Mouse (Mus musculus) large intestine, adult 2 months (tissue): ENCODE results near the gene Olfr644. TPM values are rescaled to one million over a fixed set of nuclear protein-coding genes. Genes with fewer than 3 reads are reported as not detected.

Experiments used
- DNase-seq: peaks from one replicate; pipeline ENCODE4 v3.0.0-alpha.2; 2012; ENCODE audit warnings: low read depth, low spot score
- WGBS: fragments of 180-500 bp; shearing (Covaris S2); methylation state at CpG from one replicate; pipeline ENCODE4 v1.1.7; 2018; 5-methylcytosine and 5-hydroxymethylcytosine counted together
- polyA plus RNA-seq: library from polyadenylated mRNA; depleted of rRNA; stranded (reverse); fragments of >200 nt; gene quantifications from 2 replicates; pipeline ENCODE4 v1.2.3, GENCODE M21; 2012; rRNA removed

The Olfr644 gene
- polyA plus RNA-seq = not detected in 2 replicates

GRCm38 (mm10) chr7:104071769-104072168 lies at the start of gene Olfr644:
Gene Olfr644, minus strand, starts transcription at chr7:104071869.
- no peak for DNase-seq
- 62% methylated on average over 2 of the region's 2 CpGs for WGBS

DNA sequence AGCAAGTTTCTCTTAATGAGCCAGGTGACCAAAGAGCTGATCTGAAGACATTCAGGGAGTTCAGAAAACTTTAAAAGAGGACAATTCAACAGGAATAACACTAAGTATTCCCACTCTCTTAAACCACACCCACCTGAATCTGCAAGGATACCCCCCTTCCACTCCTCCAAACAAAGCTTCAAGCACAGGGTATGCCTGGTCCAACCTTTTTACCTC lies 33.0 kb upstream of the Olfr644 start, which contains the start of gene Olfr646:
Olfr646 (plus strand) TSS at position 117 of the 216 bp plus-strand sequence.
- DNase-seq = no peak

DNA sequence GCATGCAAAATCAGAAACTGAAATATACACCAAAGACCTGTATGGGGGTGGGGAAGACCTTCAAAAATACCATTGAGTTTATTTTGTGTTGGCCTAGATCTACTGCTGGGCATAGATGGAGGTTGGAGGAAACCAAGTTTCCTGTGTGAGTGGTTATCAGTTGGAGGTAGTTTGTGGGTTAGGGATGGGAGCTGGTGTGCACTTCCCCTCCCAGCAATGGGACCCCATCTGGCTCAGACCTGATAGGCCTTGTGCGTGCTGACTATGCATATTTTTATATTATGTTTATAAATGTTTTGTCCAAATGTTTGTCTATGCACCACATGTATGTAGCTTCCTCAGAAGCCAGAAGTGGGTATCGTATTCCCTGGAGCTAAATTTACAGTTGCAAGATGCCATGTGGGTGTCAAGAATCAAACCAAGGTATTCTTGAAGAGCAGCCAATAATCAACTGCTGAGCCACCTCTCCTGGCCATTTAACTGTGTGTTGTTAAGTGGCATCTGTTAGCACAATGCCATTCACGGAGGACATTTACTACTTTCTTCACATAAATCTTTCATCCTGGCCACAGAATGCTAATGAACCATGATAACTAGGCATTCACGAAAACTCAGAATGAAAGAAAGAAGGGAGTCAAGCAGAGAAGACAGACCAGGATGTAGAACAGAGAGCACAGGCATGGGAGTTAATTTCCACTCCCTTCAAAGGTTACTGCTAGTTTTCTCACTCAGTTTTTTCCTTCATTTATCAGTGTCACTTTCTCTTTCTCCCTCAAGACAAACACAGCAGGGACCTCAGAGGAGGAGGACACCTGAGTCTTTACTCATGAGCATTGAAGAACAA lies 32.5 kb upstream of the Olfr644 start:
- WGBS = 32% methylated on average over 4 of the region's 4 CpGs
- DNase-seq = no peak

GRCm38 (mm10) chr7:104085365-104085764 lies 13.7 kb upstream of the Olfr644 start, which contains the start of gene Olfr645:
Gene Olfr645, minus strand, starts transcription at chr7:104085465.
- 72% methylated on average over 1 of the region's 1 CpGs for WGBS

DNA sequence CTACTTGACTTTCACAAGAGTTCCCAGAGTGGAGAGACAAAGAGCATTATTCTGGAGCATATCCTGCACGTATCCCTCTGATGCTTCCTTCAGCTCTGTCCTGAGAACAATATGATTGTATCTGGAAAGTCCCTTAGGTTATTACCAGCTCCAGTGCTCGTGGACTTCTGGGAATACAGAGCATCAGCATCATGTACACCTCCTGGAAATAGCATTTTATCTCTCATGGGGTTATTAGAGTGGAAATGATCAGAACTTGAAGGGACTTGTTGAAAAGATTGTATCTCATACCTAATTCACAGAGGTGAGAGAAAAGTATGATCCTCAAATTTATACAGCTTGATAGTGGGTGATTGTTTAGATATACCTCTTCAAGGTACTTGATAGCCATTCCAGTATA lies 10.3 kb downstream of the Olfr644 start, which contains the start of gene 4930516K23Rik:
4930516K23Rik (minus strand) TSS at position 101 of the 400 bp plus-strand sequence.
- WGBS = 39% methylated on average over 2 of the region's 2 CpGs
- no peak for DNase-seq

More at GRCm38 (mm10) chr7:104085365-104085764, 13.7 kb upstream of the Olfr644 start, which contains the start of gene Olfr645:
- no peak for DNase-seq

DNA sequence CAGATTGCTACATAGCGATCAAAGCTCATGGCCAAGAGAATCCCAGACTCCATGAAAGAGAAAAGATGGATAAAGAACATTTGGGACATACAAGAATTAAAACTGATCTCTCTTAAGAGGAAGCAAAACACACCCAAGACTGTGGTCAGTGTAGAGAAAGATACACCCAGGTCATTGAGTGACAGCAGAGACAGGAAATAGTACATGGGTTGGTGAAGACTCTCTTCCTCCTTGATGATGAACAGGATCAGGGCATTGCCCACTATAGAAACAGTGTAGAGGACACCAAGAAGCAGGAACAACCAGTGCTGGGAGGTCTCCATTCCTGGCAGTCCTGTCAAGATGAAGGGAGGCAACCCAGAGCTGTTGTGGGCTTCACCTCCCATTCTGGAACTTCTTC lies 12.5 kb downstream of the Olfr644 start:
- WGBS = 74% methylated on average over 1 of the region's 1 CpGs
- no peak for DNase-seq

GRCm38 (mm10) chr7:104052566-104052965 lies 19.1 kb downstream of the Olfr644 start, which contains the start of gene Olfr642:
Gene Olfr642, minus strand, starts transcription at chr7:104052666.
- 51% methylated on average over 1 of the region's 1 CpGs for WGBS
- DNase-seq = no peak

DNA sequence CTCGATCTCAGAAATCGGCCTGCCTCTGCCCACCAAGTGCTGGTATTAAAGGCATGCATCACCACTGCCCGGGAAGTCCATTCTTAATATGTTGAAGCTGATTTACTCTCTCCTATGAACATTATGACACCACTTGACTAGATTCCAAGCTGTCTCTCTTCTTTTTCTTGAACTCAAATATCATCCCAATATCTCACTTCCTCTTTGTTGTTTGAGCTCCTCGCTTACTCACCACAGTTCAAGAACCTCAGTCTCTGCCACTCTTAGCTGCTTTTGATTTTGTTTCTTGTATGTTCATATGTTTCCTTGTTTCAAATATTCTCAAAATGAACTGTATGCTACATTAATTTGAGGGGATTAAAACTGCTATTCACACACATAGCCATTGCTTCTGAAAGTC lies 20.9 kb downstream of the Olfr644 start:
- 87% methylated on average over 4 of the region's 4 CpGs for WGBS
- DNase-seq = no peak

DNA sequence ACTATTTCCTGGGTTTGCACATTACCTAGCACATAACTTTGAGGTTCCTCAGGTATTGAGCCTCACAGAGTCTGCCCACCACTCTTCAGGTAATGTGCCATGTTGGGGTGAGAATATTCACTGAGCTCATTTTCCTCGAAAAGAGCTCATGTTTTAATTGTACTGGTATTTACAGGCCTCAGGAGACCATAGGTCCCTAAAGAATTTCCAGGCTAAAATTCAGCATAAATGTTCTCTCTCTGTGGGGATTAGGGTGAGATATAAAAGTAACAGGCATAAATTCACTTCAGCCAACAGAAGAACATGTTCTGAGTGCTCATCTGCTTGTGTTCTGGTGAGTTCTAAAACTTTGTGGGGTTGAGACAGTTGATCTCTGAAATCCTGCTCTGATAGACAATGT lies 36.5 kb downstream of the Olfr644 start, which contains the start of gene Olfr641:
Olfr641 (plus strand) TSS at position 301 of the 400 bp plus-strand sequence.
- 46% methylated on average over 1 of the region's 1 CpGs for WGBS
- no peak for DNase-seq

DNA sequence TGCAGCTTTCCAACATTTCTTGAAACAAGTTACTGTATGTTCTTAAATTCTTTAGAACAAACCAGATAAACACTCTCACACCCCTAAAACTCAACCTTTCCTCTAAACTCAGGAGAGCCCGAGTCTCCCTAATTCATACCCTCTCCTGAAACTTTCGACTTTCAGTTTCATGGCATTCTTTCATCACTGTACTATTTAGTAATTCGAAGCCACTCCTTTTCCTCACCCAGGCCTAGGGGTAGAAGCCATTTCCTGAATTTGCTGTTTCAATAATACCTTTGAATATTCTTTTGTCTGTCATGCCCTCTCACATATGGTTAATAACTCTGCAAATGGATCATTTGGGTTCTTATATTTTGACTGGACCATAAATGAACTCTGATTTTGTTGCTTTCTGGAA lies 44.7 kb downstream of the Olfr644 start:
- no peak for DNase-seq
- WGBS = 77% methylated on average over 3 of the region's 3 CpGs

DNA sequence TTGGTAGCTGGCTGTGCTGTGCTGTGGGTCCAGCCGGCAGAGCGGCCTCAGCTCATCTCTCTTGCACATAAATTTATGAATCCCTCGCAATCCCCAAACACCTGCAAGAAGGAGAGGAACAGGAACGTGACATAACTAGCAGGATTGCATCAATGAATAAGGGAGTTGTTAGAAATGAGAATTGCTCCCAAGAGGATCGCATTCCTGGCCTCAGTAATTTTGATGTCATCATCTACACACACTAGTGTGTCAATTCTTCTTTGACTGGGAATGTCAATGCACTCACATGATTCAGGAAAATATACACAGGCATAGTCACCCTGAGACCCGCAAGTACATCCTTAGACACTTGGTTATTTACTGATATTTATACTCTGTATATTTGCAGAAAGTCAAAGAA lies 46.2 kb downstream of the Olfr644 start, which contains the start of gene Olfr640:
Olfr640 (minus strand) TSS at position 101 of the 400 bp plus-strand sequence.
- no peak for DNase-seq
- 72% methylated on average over 6 of the region's 6 CpGs for WGBS

DNA sequence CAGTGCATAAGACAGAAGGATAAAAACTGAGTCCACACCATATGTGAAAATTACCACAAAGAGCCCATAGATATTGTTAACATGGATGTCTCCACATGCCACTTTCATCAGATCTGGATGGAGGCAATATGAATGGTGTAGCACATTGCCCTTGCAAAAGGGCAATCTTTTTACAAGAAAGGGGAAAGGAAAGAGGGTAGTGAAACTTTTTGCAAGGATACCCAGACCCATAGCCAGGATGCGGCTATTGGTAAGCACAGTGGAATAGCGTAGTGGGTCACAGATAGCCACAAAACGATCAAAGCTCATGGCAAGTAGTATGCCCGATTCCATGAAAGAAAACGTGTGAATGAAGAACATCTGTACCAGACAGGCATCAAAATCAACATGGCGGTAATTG lies 50.0 kb downstream of the Olfr644 start:
- 87% methylated on average over 6 of the region's 6 CpGs for WGBS

GRCm38 (mm10) chr7:104018953-104019352 lies 52.7 kb downstream of the Olfr644 start:
- no peak for DNase-seq
- WGBS = 80% methylated on average over 1 of the region's 1 CpGs

More for the DNA sequence above, 50.0 kb downstream of the Olfr644 start:
- DNase-seq = no peak

GRCm38 (mm10) chr7:104017203-104017602 lies 54.5 kb downstream of the Olfr644 start, which contains the start of gene Olfr639:
Gene Olfr639, minus strand, starts transcription at chr7:104017303.
- DNase-seq = no peak

Other genes with a start within 250 kb of the Olfr644 start
- 97.3 and 114 TPM in 2 replicates for gene Hbb-bs, start 243.8 kb downstream of the Olfr644 start, polyA plus RNA-seq
- gene Hbb-bh2, start 231.3 kb downstream of the Olfr644 start, polyA plus RNA-seq = not detected in 2 replicates
- not detected in 2 replicates for gene Hbb-bh1, start 228.7 kb downstream of the Olfr644 start, polyA plus RNA-seq
- not detected in 2 replicates for gene Hbb-y, start 218.7 kb downstream of the Olfr644 start, polyA plus RNA-seq
- gene Olfr66, start 185.6 kb downstream of the Olfr644 start, polyA plus RNA-seq = not detected in 2 replicates
- gene Olfr64, start 177.4 kb downstream of the Olfr644 start, polyA plus RNA-seq = not detected in 2 replicates
- gene Olfr65, start 168.4 kb downstream of the Olfr644 start, polyA plus RNA-seq = not detected in 2 replicates
- not detected in 2 replicates for gene Olfr631, start 143.0 kb downstream of the Olfr644 start, polyA plus RNA-seq
- gene Olfr632, start 137.5 kb downstream of the Olfr644 start, polyA plus RNA-seq = not detected in 2 replicates
- not detected in 2 replicates for gene Olfr633, start 127.4 kb downstream of the Olfr644 start, polyA plus RNA-seq
- gene Olfr635, start 100.7 kb downstream of the Olfr644 start, polyA plus RNA-seq = not detected in 2 replicates
- not detected in 2 replicates for gene Olfr638, start 73.1 kb downstream of the Olfr644 start, polyA plus RNA-seq
- gene Olfr639, start 54.6 kb downstream of the Olfr644 start, polyA plus RNA-seq = not detected in 2 replicates
- gene Olfr640, start 46.3 kb downstream of the Olfr644 start, polyA plus RNA-seq = not detected in 2 replicates
- gene Olfr641, start 36.4 kb downstream of the Olfr644 start, polyA plus RNA-seq = not detected in 2 replicates
- gene Olfr642, start 19.2 kb downstream of the Olfr644 start, polyA plus RNA-seq = not detected in 2 replicates
- not detected in 2 replicates for gene 4930516K23Rik, start 10.4 kb downstream of the Olfr644 start, polyA plus RNA-seq
- not detected in 2 replicates for gene Olfr645, start 13.6 kb upstream of the Olfr644 start, polyA plus RNA-seq
- gene Olfr646, start 33.0 kb upstream of the Olfr644 start, polyA plus RNA-seq = not detected in 2 replicates
- gene Ubqln5, start 58.0 kb upstream of the Olfr644 start, polyA plus RNA-seq = not detected in 2 replicates
- not detected in 2 replicates for gene Olfr643, start 65.5 kb upstream of the Olfr644 start, polyA plus RNA-seq
- not detected in 2 replicates for gene Ubqln3, start 71.4 kb upstream of the Olfr644 start, polyA plus RNA-seq
- gene Ubqlnl, start 78.7 kb upstream of the Olfr644 start, polyA plus RNA-seq = not detected in 2 replicates
- gene Olfm5, start 93.0 kb upstream of the Olfr644 start, polyA plus RNA-seq = not detected in 2 replicates
- 0.02 TPM in 1 of 2 replicates, not detected in the other for gene Olfr648, start 111.5 kb upstream of the Olfr644 start, polyA plus RNA-seq
- not detected in 2 replicates for gene Olfr649, start 124.1 kb upstream of the Olfr644 start, polyA plus RNA-seq
- 0.79 and 1.1 TPM in 2 replicates for gene Trim6, start 146.9 kb upstream of the Olfr644 start, polyA plus RNA-seq
- gene Trim34a, start 172.6 kb upstream of the Olfr644 start, polyA plus RNA-seq = 3.8 and 5.5 TPM in 2 replicates
- 0.40 and 0.81 TPM in 2 replicates for gene Trim5, start 216.2 kb upstream of the Olfr644 start, polyA plus RNA-seq
- gene Trim12a, start 243.6 kb upstream of the Olfr644 start, polyA plus RNA-seq = 5.3 and 8.3 TPM in 2 replicates